Mouse (Mus musculus) frontal cortex, adult 2 months (tissue): ENCODE results near the gene Jam2. TPM values are rescaled to one million over a fixed set of nuclear protein-coding genes. Genes with fewer than 3 reads are reported as not detected.

Experiments used
- DNase-seq, 2 experiments: peaks; one replicate each; pipeline ENCODE4 v3.0.0; 2022; ENCODE audit warnings: low spot score in 1 of 2; ENCODE audit errors: extremely low spot score in 1 of 2
- polyA plus RNA-seq: library from polyadenylated mRNA; depleted of rRNA; stranded (reverse); fragments of >200 nt; gene quantifications from 2 replicates; pipeline ENCODE4 v1.2.3, GENCODE M21; 2012; rRNA removed

The Jam2 gene
- polyA plus RNA-seq, 1 experiment, result 55.7 TPM

DNA sequence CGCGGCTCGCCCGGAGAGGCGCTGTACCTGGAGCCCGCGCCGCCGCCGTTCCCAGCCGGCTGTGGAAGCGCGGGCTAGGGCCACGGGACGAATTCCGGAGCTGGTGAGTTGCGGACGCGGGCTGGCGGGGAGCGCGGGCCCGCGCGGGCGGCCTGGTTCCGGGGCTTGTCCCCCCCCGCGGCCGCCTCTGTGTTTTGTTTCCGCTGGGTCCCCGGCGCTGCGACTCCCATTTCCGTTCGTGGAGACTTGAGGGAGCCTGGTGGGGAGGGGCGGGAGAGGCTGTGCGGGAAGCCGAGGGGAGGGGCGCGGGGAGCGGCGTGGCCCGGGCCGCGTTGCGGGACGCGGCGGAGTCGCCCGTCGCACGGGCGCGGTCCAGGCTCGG is 61.5 kb downstream of the Jam2 start, which contains the start of gene Atp5j:
TSS of gene Atp5j (minus strand) at position 185 of the 382 bp plus-strand sequence.
- peak; percentile 57 to 87 for DNase-seq

DNA sequence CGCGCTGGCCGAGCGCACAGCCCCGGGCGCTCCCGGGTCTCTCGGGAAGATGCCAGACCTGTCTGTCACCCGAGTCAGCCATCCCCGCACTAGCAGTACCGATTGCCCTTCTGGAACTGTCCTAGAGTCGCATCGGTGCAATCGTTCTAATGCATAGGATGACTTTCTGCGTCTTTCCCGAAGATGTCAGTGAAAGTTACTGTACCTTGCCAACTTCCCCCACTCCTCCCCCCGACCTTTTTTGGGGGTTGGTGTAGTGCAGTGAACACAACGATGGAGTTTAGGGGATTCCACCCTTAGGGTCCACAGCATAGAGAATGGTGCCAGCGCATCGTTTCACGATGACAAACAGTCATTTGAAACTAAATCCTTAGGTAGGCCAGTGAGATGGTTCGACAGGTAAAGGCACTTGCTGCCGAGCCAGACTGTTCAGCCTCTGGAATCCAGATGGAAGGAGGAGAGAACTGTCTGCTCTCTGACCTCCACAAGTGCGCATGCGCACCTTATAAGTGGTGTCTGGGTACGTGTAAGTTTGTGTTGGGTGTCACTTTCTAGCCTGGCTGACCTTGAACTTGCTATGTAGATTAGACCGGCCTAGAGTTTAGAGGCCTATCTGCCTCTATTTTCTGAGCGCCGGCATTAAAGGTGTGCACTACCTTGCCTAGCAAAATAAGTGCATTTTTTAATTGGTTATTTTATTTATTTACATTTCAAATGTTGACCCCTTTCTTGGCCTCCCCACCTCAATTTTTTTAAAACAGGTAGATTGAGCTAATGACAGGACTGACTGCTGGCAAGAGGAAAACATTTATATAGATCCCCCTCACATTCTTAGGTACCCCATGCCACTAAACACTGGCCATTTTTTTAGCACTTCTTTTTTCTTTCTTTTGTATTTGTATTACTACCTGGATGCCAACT is 62.2 kb downstream of the Jam2 start:
- DNase-seq, result peak in 1 of 2 experiments; percentile 29

DNA sequence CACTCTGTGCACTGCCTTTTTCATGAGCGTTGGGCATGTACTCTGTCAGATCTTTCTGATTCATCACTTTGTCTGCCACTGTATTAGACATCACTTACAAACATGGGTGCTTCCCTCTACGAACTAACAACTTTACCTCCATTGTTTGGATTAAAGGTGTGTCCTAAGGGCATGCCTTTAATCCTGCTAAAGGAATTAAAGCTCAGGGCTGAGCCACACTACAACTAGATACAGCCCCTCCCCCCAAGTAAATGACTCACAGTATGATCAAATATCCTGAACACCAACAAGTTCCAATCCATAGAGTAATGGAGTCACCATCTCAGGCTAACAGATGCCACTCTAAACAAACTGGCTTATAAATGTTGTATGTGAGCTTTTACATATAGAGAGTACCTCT is 64.7 kb downstream of the Jam2 start:
- no peak for DNase-seq

- DNase-seq, result no peak
Measured at GRCm38 (mm10) chr16:84853492-84853891, 79.6 kb downstream of the Jam2 start.

- DNase-seq, result no peak
Measured at GRCm38 (mm10) chr16:84864656-84865055, 90.7 kb downstream of the Jam2 start.

- no peak for DNase-seq
Measured at GRCm38 (mm10) chr16:84873805-84874204, 99.9 kb downstream of the Jam2 start.

DNA sequence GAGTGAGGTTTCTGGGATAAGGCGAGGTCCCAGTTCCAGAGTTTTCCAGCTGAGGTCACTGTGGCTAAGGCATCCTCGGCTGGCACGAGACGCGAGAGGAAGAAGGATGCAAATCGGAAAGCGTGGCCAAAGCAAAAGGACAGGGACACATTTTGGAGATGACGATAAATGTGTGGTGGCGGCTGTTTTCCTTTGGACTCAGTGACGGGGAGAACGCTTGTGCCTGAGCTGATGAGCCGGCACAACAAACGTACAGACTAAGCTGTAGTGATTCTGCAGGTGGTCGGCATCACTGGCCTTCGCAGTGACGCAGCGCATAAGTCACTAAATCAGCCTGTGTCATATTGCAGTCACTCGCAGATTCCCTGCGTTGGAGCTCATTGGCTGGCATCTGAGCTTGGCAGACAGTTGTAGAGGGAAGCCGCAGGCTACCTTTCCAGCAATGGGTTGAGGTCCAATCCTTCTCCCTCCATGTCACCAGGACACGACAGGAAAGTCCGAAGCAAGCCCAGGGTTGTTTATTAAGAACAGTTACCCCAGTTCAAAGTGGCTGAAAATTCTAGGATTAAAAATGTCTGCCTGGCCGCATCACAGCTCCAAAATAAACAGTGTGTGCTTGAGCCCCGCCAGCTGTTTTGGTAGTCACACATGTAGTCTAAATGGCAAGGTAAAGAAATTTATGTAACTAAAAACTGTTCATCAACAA is 101.2 kb downstream of the Jam2 start:
- peak; percentile 16 to 57 for DNase-seq

Other genes starting within 250 kb of the Jam2 start
- gene Mrpl39, start 38.4 kb upstream of the Jam2 start, polyA plus RNA-seq, result 24.1 and 24.6 TPM in 2 replicates
- gene Gabpa, start 60.8 kb downstream of the Jam2 start, polyA plus RNA-seq, result 20.1 and 20.2 TPM in 2 replicates
- gene Atp5j, start 61.5 kb downstream of the Jam2 start, polyA plus RNA-seq, result 396 and 409 TPM in 2 replicates